Mouse (Mus musculus) kidney, adult 2 months (tissue): ENCODE results near the gene Prelid1.

Source experiments
- CTCF ChIP-seq: fragments of 200-500 bp; conservative IDR thresholded peaks from 2 replicates; pipeline ENCODE4 v1.5.1; 2011; ENCODE audit warnings: low read depth, mild to moderate bottlenecking, control low read depth, low read length, moderate library complexity, mixed read lengths; ENCODE audit not compliant: insufficient read depth, insufficient read length
- POLR2A ChIP-seq: fragments of 200-500 bp; IDR thresholded peaks from one replicate; pipeline ENCODE4 v1.6.1; 2011; ENCODE audit warnings: low read depth, low read length, control low read depth

DNA sequence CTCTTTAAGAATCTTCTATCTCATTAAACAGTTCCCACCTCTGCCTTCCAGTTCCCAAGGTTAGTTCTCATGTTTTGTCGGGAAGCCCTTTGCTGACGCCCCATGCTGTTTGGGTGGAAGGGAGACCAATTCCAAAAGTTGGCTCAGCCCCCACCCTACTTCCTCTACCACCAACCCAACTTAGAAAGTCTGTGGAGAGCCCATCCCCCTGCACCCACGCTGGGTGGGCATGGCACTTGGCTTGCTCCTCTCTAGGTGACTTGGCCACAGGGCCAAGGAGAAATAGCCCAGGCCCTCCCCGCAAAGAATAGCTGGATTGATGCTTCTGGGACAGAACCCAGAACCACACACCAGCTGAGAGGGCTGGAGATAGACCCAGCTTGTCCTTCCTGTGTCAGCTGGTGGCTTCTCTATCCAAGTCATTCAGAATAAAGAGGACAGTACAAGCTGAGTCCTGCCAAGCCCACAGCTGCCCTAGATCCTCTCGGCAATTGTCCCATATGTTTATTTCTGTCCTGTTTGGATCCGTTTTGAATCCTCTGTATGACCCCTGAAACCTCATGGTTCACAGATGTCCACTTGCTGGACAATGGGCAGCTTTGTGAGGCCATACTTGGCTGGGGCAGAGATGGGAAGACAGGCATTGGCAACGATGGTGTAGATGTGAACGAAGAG, 50.8 kb downstream of the Prelid1 start:
- no peak for TF ChIP-seq CTCF
- no peak for TF ChIP-seq POLR2A
